Mouse (Mus musculus): ENCODE measurements around the gene Mef2a. TPM values are rescaled to one million over a fixed set of nuclear protein-coding genes. Genes with fewer than 3 reads are reported as not detected.

Gene Mef2a
- polyA plus RNA-seq, 1 experiment, result 64.5 TPM

- TF ChIP-seq MYOG (IDR thresholded peaks at IDR 0.05; ENCODE audit: control insufficient read depth in 1 of 3, insufficient read depth in 1 of 3, insufficient read length in 2 of 3, low read depth in 2 of 3), result no peak
- TF ChIP-seq TCF3 (IDR thresholded peaks at IDR 0.05; ENCODE audit: insufficient read length, low read depth), result no peak
- Histone ChIP-seq H3K79me2 (ENCODE audit: control insufficient read depth, insufficient read depth) (no peaks in the 10 kb centered on the region), H3K4me3 (no peak overlapping the region), H3ac (ENCODE audit: control insufficient read depth, insufficient read length) (no peak overlapping the region), H3K4me2 (ENCODE audit: low read depth) (no peak overlapping the region), H3K36me3 (ENCODE audit: control insufficient read depth, insufficient read depth) (no peaks in the 10 kb centered on the region), H3K27me3 (ENCODE audit: control insufficient read depth, insufficient read depth, insufficient read length) (no peaks in the 10 kb centered on the region)
Measured at GRCm38 (mm10) chr7:67217025-67217424, 155.6 kb downstream of the Mef2a start.

- H3K79me2 ChIP-seq (ENCODE audit: control insufficient read depth, insufficient read depth), result no peaks in the 10 kb centered on the region
- H3K27me3 ChIP-seq (ENCODE audit: control insufficient read depth, insufficient read depth, insufficient read length), result no peaks in the 10 kb centered on the region
- H3K4me2 ChIP-seq (ENCODE audit: low read depth), result no peak overlapping the region
- H3K4me3 ChIP-seq, result no peak overlapping the region
- TF ChIP-seq E2F4 (IDR thresholded peaks at IDR 0.05; ENCODE audit: insufficient read depth) (no peak), TCF12 (IDR thresholded peaks at IDR 0.05; ENCODE audit: insufficient read depth, poor library complexity, severe bottlenecking) (no peak), REST (IDR thresholded peaks at IDR 0.05; ENCODE audit: insufficient read depth, insufficient read length) (no peak), POLR2A (IDR thresholded peaks at IDR 0.05; ENCODE audit: insufficient read length, low read depth) (no peak), MYOG (IDR thresholded peaks at IDR 0.05; ENCODE audit: control insufficient read depth in 1 of 3, insufficient read depth in 1 of 3, insufficient read length in 2 of 3, low read depth in 2 of 3) (no peak), SRF (IDR thresholded peaks at IDR 0.05; ENCODE audit: control insufficient read depth, insufficient read length, low read depth) (no peak), MAX (IDR thresholded peaks at IDR 0.05; ENCODE audit: low read depth) (no peak), POLR2AphosphoS2 (IDR thresholded peaks at IDR 0.05; ENCODE audit: insufficient read length, low read depth) (no peak), USF1 (IDR thresholded peaks at IDR 0.05; ENCODE audit: low read depth) (no peak), CEBPB (IDR thresholded peaks at IDR 0.05; ENCODE audit: insufficient read depth, poor library complexity, severe bottlenecking) (no peak), MYOD1 (IDR thresholded peaks at IDR 0.05; ENCODE audit: control insufficient read depth in 1 of 3, insufficient read length in 2 of 3, low read depth in 2 of 3) (no peak), TCF3 (IDR thresholded peaks at IDR 0.05; ENCODE audit: insufficient read length, low read depth) (no peak)
- no peaks in the 10 kb centered on the region for H3K36me3 ChIP-seq (ENCODE audit: control insufficient read depth, insufficient read depth)
- no peak overlapping the region for H3ac ChIP-seq (ENCODE audit: control insufficient read depth, insufficient read length)
Measured at GRCm38 (mm10) chr7:67216351-67216750, 156.3 kb downstream of the Mef2a start.

- no peak overlapping the region for H3K4me3 ChIP-seq
- TF ChIP-seq TCF12 (IDR thresholded peaks at IDR 0.05; ENCODE audit: insufficient read depth, poor library complexity, severe bottlenecking) (no peak), E2F4 (IDR thresholded peaks at IDR 0.05; ENCODE audit: insufficient read depth) (no peak), USF1 (IDR thresholded peaks at IDR 0.05; ENCODE audit: low read depth) (no peak), SRF (IDR thresholded peaks at IDR 0.05; ENCODE audit: control insufficient read depth, insufficient read length, low read depth) (no peak), TCF3 (IDR thresholded peaks at IDR 0.05; ENCODE audit: insufficient read length, low read depth) (no peak), MYOG (IDR thresholded peaks at IDR 0.05; ENCODE audit: control insufficient read depth in 1 of 3, insufficient read depth in 1 of 3, insufficient read length in 2 of 3, low read depth in 2 of 3) (no peak)
- H3K36me3 ChIP-seq (ENCODE audit: control insufficient read depth, insufficient read depth), result no peaks in the 10 kb centered on the region
- H3K79me2 ChIP-seq (ENCODE audit: control insufficient read depth, insufficient read depth), result no peaks in the 10 kb centered on the region
- H3ac ChIP-seq (ENCODE audit: control insufficient read depth, insufficient read length), result no peak overlapping the region
- H3K4me2 ChIP-seq (ENCODE audit: low read depth), result no peak overlapping the region
- no peaks in the 10 kb centered on the region for H3K27me3 ChIP-seq (ENCODE audit: control insufficient read depth, insufficient read depth, insufficient read length)
Measured at GRCm38 (mm10) chr7:67213589-67213988, 159.1 kb downstream of the Mef2a start.

- Histone ChIP-seq H3K27me3 (ENCODE audit: control insufficient read depth, insufficient read depth, insufficient read length) (no peaks in the 10 kb centered on the region), H3ac (ENCODE audit: control insufficient read depth, insufficient read length) (no peak overlapping the region), H3K36me3 (ENCODE audit: control insufficient read depth, insufficient read depth) (no peaks in the 10 kb centered on the region), H3K4me2 (ENCODE audit: low read depth) (no peak overlapping the region), H3K79me2 (ENCODE audit: control insufficient read depth, insufficient read depth) (no peaks in the 10 kb centered on the region), H3K4me3 (no peak overlapping the region)
- TF ChIP-seq POLR2A (IDR thresholded peaks at IDR 0.05; ENCODE audit: insufficient read length, low read depth), result no peak
Measured at GRCm38 (mm10) chr7:67211971-67212370, 160.7 kb downstream of the Mef2a start.

GRCm38 (mm10) chr7:67211341-67211740 is 161.3 kb downstream of the Mef2a start:
- Histone ChIP-seq H3K36me3 (ENCODE audit: control insufficient read depth, insufficient read depth) (no peaks in the 10 kb centered on the region), H3K79me2 (ENCODE audit: control insufficient read depth, insufficient read depth) (no peaks in the 10 kb centered on the region), H3K4me3 (no peak overlapping the region), H3K4me2 (ENCODE audit: low read depth) (no peak overlapping the region), H3ac (ENCODE audit: control insufficient read depth, insufficient read length) (no peak overlapping the region), H3K27me3 (ENCODE audit: control insufficient read depth, insufficient read depth, insufficient read length) (no peaks in the 10 kb centered on the region)
- no peak for TF ChIP-seq MAX (IDR thresholded peaks at IDR 0.05; ENCODE audit: low read depth)
- no peak for TF ChIP-seq POLR2AphosphoS2 (IDR thresholded peaks at IDR 0.05; ENCODE audit: insufficient read length, low read depth)
- TF ChIP-seq REST (IDR thresholded peaks at IDR 0.05; ENCODE audit: insufficient read depth, insufficient read length), result no peak
- no peak for TF ChIP-seq E2F4 (IDR thresholded peaks at IDR 0.05; ENCODE audit: insufficient read depth)
- no peak for TF ChIP-seq MYOG (IDR thresholded peaks at IDR 0.05; ENCODE audit: control insufficient read depth in 1 of 3, insufficient read depth in 1 of 3, insufficient read length in 2 of 3, low read depth in 2 of 3)

Measured in myocyte (in vitro differentiated cells).